Mouse (Mus musculus) hindlimb bud, embryonic 11.5 days (tissue): ENCODE results near the gene 1600014C10Rik.

Experiments used
- DNase-seq: peaks from one replicate; pipeline ENCODE4 v3.0.0-alpha.2; 2012; ENCODE audit warnings: low read depth, low spot score; ENCODE audit errors: extremely low spot score

The 1600014C10Rik gene

GRCm38 (mm10) chr7:38183709-38184417 lies 846 bp downstream of the 1600014C10Rik start:
- no peak for DNase-seq

- DNase-seq, result no peak
These were observed 1.4 kb downstream of the 1600014C10Rik start for GRCm38 (mm10) chr7:38184418-38184745.

GRCm38 (mm10) chr7:38184786-38185185 lies 1.8 kb downstream of the 1600014C10Rik start:
- no peak for DNase-seq

- DNase-seq, result no peak
These were observed 3.8 kb downstream of the 1600014C10Rik start for GRCm38 (mm10) chr7:38186861-38187260.

- DNase-seq, result no peak
These were observed 4.8 kb downstream of the 1600014C10Rik start for GRCm38 (mm10) chr7:38187796-38188195.

- DNase-seq, result no peak
These were observed 5.5 kb downstream of the 1600014C10Rik start for GRCm38 (mm10) chr7:38188281-38189075.

- DNase-seq, result no peak
These were observed 6.3 kb downstream of the 1600014C10Rik start for GRCm38 (mm10) chr7:38189136-38189982.

GRCm38 (mm10) chr7:38190056-38190835 lies 7.2 kb downstream of the 1600014C10Rik start:
- no peak for DNase-seq

GRCm38 (mm10) chr7:38191146-38191545 lies 8.1 kb downstream of the 1600014C10Rik start:
- DNase-seq, result no peak

- DNase-seq, result no peak
These were observed 8.6 kb downstream of the 1600014C10Rik start for GRCm38 (mm10) chr7:38191571-38191970.

GRCm38 (mm10) chr7:38199907-38200605 lies 17.0 kb downstream of the 1600014C10Rik start:
- DNase-seq, result no peak

GRCm38 (mm10) chr7:38200606-38201289 lies 17.7 kb downstream of the 1600014C10Rik start:
- DNase-seq, result peak; percentile 91

- no peak for DNase-seq
These were observed 18.3 kb downstream of the 1600014C10Rik start for GRCm38 (mm10) chr7:38201290-38201658.

GRCm38 (mm10) chr7:38204314-38204713 lies 21.3 kb downstream of the 1600014C10Rik start:
- DNase-seq, result no peak

- DNase-seq, result no peak
These were observed 22.8 kb downstream of the 1600014C10Rik start for GRCm38 (mm10) chr7:38205801-38206200.

- DNase-seq, result no peak
These were observed 23.5 kb downstream of the 1600014C10Rik start for GRCm38 (mm10) chr7:38206564-38206963.

GRCm38 (mm10) chr7:38208969-38209368 lies 26.0 kb downstream of the 1600014C10Rik start:
- no peak for DNase-seq

GRCm38 (mm10) chr7:38209478-38210152 lies 26.6 kb downstream of the 1600014C10Rik start:
- no peak for DNase-seq

- no peak for DNase-seq
These were observed 29.6 kb downstream of the 1600014C10Rik start for GRCm38 (mm10) chr7:38212651-38213062.
